Mouse (Mus musculus) spleen, postnatal 36 days (tissue): ENCODE results near the gene Bmp4.

ENCODE experiments used
- DNase-seq, 2 experiments: peaks; one replicate each; pipeline ENCODE4 v3.0.0; 2022; ENCODE audit warnings: low spot score in 2 of 2, mixed read lengths in 1 of 2

Bmp4 gene

DNA sequence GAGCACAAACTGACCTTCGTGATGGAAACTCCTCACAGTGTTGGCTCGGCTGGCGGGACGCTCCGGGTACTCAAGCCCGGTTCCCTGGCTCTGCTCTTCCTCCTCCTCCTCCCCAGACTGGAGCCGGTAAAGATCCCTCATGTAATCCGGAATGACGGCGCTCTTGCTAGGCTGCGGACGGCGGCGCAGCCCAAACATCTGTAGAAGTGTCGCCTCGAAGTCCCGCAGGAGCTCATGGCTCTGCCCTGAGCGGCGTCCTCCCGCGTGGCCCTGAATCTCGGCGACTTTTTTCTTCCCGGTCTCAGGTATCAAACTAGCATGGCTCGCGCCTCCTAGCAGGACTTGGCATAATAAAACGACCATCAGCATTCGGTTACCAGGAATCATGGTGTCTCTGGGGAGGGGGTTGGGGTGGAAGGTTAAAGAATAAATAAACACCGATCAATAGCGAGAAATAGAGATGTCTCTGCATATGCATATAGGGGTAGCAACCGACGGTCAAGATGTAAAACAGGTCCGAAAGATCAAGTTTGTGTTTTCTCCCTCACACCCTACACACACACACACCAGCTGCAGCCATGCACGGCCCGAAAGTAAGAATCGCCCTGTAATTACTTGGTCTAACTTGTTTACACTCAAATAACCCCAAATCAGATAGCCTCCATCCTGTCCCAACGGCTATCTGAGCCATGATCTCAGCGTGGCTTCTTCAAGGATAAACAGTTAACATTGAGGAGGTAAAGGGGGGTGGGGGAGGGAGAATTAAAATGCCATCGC, 4.6 kb downstream of the Bmp4 start:
- no peak for DNase-seq

DNA sequence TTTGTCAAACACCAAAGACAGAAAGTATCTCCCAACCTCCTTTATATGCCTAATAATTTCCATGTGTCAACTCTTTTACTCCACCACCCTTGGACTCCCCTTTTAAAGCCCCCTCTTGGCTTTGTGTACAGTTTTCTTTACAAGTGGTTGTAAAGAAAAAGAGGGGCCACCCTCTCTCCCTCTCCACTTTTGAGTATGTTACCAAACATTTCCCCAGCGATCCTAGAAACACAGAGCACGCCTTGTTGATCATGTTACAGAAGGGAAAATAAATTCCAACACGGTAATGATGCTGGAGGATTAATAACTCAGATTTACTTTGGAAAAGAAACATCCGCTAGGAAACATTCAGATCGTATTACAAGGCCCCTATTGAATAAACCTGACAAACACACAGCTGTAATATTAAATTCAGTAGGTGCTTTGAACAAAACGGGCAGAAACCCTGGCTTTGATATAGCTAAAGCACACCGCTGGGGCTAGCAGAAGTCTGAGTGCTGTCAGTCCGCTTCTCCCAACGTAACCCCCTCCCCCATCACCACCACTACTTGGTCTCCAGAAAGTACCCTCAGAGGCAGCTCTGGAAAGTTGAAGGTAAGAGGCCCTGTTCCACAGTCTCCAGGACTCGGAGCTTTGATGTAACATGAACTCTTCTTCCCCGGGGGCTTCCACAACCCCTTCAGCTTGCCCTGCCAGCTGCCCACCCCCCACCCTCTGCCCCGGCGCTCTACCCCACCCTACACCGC, 5.3 kb downstream of the Bmp4 start:
- DNase-seq: no peak

DNA sequence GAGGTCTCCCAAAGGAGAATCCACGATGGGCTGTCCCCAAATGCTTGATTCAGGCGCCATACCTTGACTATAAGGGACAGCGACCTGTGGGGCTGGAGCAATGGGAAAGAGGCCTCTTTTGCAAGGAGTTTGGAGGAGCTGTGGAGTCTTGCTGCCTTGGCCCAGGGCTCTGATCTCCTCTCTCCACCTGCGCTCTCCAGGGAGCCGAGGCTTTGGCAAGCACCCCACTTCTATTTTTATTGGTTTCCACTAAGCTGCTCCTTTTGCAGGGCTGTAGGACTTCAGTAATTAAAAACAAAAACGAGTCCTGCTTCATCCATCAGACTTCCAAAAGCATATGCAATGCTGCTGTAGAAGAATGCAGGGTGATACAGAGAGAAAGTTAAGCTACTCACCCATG, 9.0 kb downstream of the Bmp4 start:
- no peak for DNase-seq

DNA sequence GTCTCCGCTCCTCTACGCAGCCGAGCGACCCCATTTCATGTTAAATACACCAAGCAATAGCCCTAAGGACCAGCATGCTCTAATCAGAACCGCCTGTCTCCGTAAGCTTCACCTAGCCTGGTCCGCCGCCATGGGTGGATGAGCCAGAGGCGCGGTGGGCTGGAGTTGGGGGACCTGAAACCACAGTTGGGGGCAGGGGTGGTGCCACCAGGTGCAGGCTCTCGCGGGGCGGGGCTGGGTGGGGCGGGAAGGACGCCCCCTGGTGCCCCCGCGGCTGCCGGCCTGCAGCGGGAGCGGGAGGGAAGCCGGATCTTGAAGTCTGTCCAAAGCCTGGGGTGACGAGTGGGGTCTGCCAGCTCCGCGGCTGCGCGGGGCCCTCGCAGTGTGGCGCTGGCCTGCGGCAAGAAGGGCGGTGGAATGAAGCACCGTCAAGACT, 10.2 kb downstream of the Bmp4 start:
- DNase-seq: no peak

DNA sequence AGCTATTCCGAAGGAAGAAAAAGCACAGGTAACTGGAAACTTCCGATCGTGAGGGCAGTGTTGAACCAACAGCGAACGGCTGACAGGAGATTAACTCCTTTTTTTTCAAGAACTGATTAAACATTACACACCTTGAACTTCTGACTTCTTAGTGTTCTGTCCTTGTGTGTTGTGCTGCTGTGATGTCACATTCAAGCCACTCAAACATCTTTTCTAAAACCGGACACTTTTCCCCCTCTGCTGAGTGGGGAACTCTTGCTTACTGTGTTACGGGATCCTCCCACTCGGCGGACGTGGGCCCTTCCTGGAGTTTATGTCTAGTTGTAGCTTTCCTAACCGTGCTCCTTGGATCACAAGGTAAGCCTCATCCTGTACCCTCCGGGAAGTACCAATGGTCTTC, 11.2 kb downstream of the Bmp4 start, which contains the start of gene Gm15217:
TSS of gene Gm15217 (plus strand) at position 130 of the 400 bp plus-strand sequence.
- no peak for DNase-seq

DNA sequence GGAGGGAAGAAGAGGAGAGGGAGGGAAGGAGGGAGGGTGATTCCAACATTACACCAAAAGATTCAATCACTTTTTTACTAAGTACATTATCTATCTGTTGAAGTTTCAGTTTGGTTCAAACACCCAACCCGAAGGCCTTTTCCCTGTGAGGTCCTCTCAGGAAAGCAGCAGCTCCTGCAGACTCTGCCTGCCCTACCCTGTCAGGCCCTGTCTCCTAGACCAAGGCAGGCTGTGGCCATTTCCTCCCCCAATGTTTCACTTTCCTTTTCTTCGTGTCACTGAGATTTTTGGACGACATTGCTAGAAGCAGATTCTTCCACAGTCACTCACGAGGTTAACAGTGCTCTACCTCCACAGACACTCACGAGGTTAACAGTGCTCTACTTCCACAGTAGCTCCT, 14.7 kb downstream of the Bmp4 start:
- no peak for DNase-seq

DNA sequence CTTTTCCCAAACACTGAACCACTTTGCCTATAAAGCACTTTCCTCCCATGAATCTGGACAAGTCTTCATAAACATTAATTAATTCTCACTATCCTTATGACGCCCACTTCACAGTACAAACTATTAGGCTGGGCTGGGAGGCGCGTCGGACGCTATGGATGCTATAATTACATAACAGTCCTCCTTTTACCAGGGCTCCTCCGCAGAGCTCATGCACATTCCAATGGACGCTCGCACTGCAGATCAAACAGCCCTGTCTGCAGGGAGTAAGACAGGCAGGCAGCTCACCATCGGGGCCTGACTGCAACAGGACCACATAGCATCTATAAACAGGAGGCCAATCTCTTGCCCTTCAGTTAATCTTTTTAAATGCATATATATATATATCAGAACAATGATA, 18.0 kb downstream of the Bmp4 start:
- DNase-seq: no peak

DNA sequence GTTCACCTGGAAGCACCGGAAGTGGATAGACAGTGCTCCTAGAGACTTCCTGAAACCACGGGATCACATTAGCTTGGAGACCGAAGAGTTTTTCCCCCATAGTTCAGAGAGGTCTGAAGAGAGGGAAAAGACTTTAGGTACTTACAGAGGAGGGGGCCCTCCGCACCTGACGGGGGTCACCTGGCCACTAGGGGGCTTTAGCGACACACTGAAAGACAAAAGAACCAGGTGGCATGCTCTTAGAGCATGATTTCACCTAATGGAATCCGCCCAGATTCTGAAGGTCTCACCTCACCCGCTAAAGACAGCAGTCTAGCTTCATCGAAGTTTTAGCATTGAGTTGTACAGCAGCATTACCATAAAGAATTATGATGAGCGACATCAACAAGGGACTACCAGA, 27.3 kb downstream of the Bmp4 start:
- no peak for DNase-seq

DNA sequence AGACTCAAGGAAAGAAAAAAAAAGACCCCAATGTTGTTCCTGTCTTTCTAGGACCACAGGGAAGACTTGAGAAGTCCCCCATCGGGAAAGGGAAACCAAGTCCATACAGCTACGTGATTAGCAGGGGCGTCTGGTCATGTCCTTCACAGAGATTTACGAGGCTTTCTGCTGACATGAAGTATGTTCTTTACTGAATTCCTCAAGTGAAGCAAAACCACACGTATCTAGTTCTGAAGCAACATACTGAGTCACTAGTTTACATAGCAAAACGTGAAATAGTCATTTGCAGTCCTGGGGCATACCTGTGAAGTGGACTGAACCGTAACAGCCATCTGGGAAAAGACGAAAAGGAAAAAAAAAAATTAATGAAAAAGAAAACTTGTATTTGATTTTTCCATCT, 32.8 kb downstream of the Bmp4 start:
- DNase-seq: no peak

DNA sequence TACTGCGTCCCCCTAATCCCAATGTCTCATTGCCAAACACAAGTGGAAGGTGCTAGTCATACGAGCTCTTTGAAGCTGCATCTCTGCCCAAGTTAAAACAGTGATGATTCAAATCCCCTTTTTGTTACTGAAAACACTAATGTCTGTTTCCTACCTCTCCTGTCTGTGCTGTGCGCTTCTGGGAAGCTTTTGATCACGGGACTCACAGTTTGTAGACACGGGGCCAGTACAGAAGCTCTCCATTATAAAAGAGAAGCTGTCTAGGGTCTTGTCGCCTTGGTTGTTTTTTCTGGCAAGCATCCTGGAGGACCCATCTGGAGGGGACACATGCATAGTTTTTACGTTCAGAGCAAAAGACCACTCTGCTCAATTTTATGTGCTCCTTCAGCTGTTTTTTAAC, 33.2 kb downstream of the Bmp4 start:
- no peak for DNase-seq

DNA sequence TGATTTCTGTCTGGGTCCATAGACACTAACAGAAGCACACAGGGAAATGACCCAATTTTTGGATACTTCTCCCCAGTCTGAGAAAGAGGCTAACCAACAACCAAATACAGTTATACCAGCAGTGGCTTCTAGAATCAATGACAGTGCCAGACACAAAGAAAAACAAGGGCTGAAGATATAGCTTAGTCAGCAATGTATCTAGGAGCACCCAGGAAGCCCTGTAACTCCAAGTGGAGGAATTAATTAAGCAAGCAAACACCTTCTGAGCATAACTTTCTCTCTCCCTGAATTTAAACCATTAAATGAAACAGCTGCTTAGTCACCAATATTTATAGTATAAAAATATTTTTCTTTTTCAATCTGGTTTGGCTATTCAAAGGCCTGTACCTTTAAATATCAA, 45.7 kb downstream of the Bmp4 start:
- DNase-seq: no peak

DNA sequence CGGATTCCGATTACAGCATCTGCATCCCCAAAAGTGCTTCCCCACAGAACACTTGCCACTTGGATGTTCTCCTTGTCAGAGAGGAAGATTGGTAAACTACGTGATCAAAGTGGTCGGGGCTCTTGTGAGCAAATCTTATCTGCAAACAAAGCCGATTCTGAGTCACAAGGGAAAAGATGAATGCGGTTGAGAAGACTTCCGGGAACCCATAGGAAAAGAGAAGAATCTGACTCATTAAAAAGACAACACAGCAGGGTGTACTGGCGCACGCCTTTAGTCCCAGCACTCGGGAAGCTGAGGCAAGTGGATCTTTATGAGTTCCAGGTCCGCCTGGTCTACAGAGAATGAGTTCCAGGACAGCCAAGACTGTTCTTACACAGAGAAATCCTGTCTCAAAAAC, 51.7 kb downstream of the Bmp4 start:
- no peak for DNase-seq
